Mouse (Mus musculus): ENCODE data around the gene Rtn4. TPM values are rescaled to one million over a fixed set of nuclear protein-coding genes. Genes with fewer than 3 reads are reported as not detected.

Rtn4 gene
- total RNA-seq, 2 experiments from 2014 or later, result 25.0 to 37.3 TPM

Other genes with a start within 250 kb of the Rtn4 start
- 17.7 and 21.1 TPM in 2 replicates for gene Prorsd1, start 177.9 kb upstream of the Rtn4 start, total RNA-seq (2015; ENCODE audit: low replicate concordance)
- gene Prorsd1, start 177.9 kb upstream of the Rtn4 start, total RNA-seq (2017; ENCODE audit: low replicate concordance), result 13.6 and 22.0 TPM in 2 replicates
- 2.3 and 4.2 TPM in 2 replicates for gene Mtif2, start 166.5 kb upstream of the Rtn4 start, total RNA-seq (2015; ENCODE audit: low replicate concordance)
- gene Mtif2, start 166.5 kb upstream of the Rtn4 start, total RNA-seq (2017; ENCODE audit: low replicate concordance), result 11.1 and 15.8 TPM in 2 replicates
- gene Clhc1, start 145.0 kb upstream of the Rtn4 start, total RNA-seq (2015; ENCODE audit: low replicate concordance), result not detected in 2 replicates
- not detected in 2 replicates for gene Clhc1, start 145.0 kb upstream of the Rtn4 start, total RNA-seq (2017; ENCODE audit: low replicate concordance)
- gene Rps27a, start 144.8 kb upstream of the Rtn4 start, total RNA-seq (2015; ENCODE audit: low replicate concordance), result 450 and 571 TPM in 2 replicates
- 170 and 268 TPM in 2 replicates for gene Rps27a, start 144.8 kb upstream of the Rtn4 start, total RNA-seq (2017; ENCODE audit: low replicate concordance)
- gene 4931440F15Rik, start 132.7 kb downstream of the Rtn4 start, total RNA-seq (2015; ENCODE audit: low replicate concordance), result not detected in 2 replicates
- not detected in 2 replicates for gene 4931440F15Rik, start 132.7 kb downstream of the Rtn4 start, total RNA-seq (2017; ENCODE audit: low replicate concordance)

Measured in erythroblast, adult 5-6 weeks (primary cell).